26 mouse cellular contexts compared by ENCODE assay signal in the genomic region with DNA sequence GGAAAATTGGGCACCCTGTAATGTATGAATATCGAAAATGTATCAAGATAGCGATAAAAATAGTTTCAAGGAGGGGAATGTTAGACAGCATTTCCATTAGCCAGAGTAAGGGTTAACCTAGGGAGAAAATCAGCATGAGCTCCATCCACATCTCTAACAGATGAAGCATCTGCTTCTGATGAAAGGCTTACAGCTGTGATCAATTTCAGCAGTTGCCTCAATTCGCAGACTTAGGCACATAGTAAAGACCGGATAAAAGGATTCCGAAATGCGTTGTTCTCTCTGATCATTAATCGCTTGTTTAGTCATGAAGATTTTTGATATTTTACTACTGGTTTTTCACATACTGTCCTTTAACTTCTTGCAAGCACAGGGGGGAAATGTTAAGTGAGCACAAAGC.
DNase-seq lines count a peak whose midpoint lies in the region; ATAC-seq and TF ChIP-seq lines count a peak whose summit lies in the region.
"Had no signal": no experiment of that assay in that cellular context is flagged by ENCODE, and none has a peak within 500 bp of the region (broad histone marks: within the 10 kb centered on the region; RNA-seq: fewer than 3 reads in every experiment).

No protein-coding gene starts in this region.

- no peak overlapping the region for H3K4me2 ChIP-seq in heart, embryonic 11.5 days
- H3K4me2 ChIP-seq: forebrain, embryonic 12.5 days; heart, embryonic 15.5 days; hindbrain, embryonic 15.5 days; midbrain, embryonic 11.5 days had no signal

- H3K27me3 ChIP-seq in heart, embryonic 11.5 days (ENCODE audit: control insufficient read depth, insufficient read depth, low read length) = no peaks in the 10 kb centered on the region
- H3K27me3 ChIP-seq: forebrain, embryonic 12.5 days; heart, embryonic 15.5 days; hindbrain, embryonic 15.5 days had no signal

- H3K9ac ChIP-seq in heart, embryonic 11.5 days (ENCODE audit: low read depth, low read length) = no peak overlapping the region
- H3K9ac ChIP-seq: forebrain, embryonic 12.5 days; heart, embryonic 15.5 days; hindbrain, embryonic 15.5 days; liver, postnatal 0 days had no signal

- TF ChIP-seq CTCF in gastrocnemius, adult 2 months (IDR thresholded peaks at IDR 0.05) = no peak

- no peaks in the 10 kb centered on the region for H3K4me1 ChIP-seq in heart, embryonic 11.5 days (ENCODE audit: control insufficient read depth, insufficient read depth, low read length)
- H3K4me1 ChIP-seq: forebrain, embryonic 12.5 days; heart, embryonic 15.5 days; hindbrain, embryonic 15.5 days had no signal

- 69% methylated on average over 7 of the region's 7 CpGs for WGBS in heart, embryonic 11.5 days (ENCODE audit: insufficient replicate concordance)

- DNase-seq in heart, adult 11 months = peak; percentile 41
- DNase-seq in embryo, embryonic 9.5 days (ENCODE audit: extremely low spot score) = peak; percentile 2
- DNase-seq in hindlimb bud, embryonic 11.5 days (ENCODE audit: extremely low spot score, low read depth, low spot score) = peak; percentile 50
- no peak for DNase-seq in gastrocnemius, adult 2 months
- DNase-seq in gastrocnemius, postnatal 10 days = no peak
- DNase-seq: adrenal gland, postnatal 36 days; cerebellum, adult 11 months; cerebellum, postnatal 10 days; gastrocnemius, postnatal 36 days; heart, postnatal 4 days; kidney, postnatal 36 days; layer of hippocampus, postnatal 36 days; liver, postnatal 0 days; right cerebral cortex, postnatal 14 days; thymus, adult 2 months had no signal

- no peak overlapping the region for H3K4me3 ChIP-seq in heart, embryonic 11.5 days (ENCODE audit: low read depth, low read length)
- no peak overlapping the region for H3K4me3 ChIP-seq in gastrocnemius, adult 2 months
- H3K4me3 ChIP-seq: forebrain, embryonic 12.5 days; heart, embryonic 15.5 days; hindbrain, embryonic 15.5 days had no signal

- intact Hi-C loops in gastrocnemius, adult 2 months (cut with DNase I) = no loop called here

- no peak overlapping the region for H3K27ac ChIP-seq in heart, embryonic 11.5 days (ENCODE audit: low read depth, low read length)
- no peak overlapping the region for H3K27ac ChIP-seq in gastrocnemius, adult 2 months
- H3K27ac ChIP-seq: forebrain, embryonic 12.5 days; heart, embryonic 15.5 days; hindbrain, embryonic 15.5 days; macrophage; stomach, postnatal 0 days had no signal

- no peaks in the 10 kb centered on the region for H3K9me3 ChIP-seq in heart, embryonic 11.5 days (replicated peaks; ENCODE audit: control insufficient read depth, low read length)
- H3K9me3 ChIP-seq: forebrain, embryonic 12.5 days; heart, embryonic 15.5 days; hindbrain, embryonic 15.5 days had no signal

- no peaks in the 10 kb centered on the region for H3K36me3 ChIP-seq in heart, embryonic 11.5 days (ENCODE audit: control insufficient read depth, insufficient read depth, low read length)
- H3K36me3 ChIP-seq: forebrain, embryonic 12.5 days; heart, embryonic 15.5 days; hindbrain, embryonic 15.5 days had no signal

- no peak for ATAC-seq in heart, embryonic 11.5 days (replicated peaks; ENCODE audit: insufficient number of reproducible peaks, low FRiP score, low TSS enrichment)
- ATAC-seq in frontal cortex, adult (ENCODE audit: low TSS enrichment) = no peak
- ATAC-seq: CD4-positive, CD25-positive, alpha-beta regulatory T cell, adult 4 months; intestine, embryonic 16.5 days; liver, postnatal 0 days; lung, postnatal 0 days had no signal

Comparison
In these comparisons a context has a peak if more than half of its experiments do, and no peak if none do; other contexts are left out.
1. DNase-seq: peak in heart, adult 11 months (single experiment), embryo, embryonic 9.5 days (single experiment) and hindlimb bud, embryonic 11.5 days (single experiment); none in gastrocnemius, adult 2 months (single experiment) and gastrocnemius, postnatal 10 days (single experiment).